Mouse (Mus musculus) cortical plate, adult 2 months (tissue): ENCODE measurements at regions not wholly inside any gene's neighbourhood (a gene's known extent, or its start where the extent isn't known, plus 50 kb on each side); places are given as distances from the start of the nearest gene placed in this dataset.
A peak's percentile ranks its signal among the peaks of the same experiment; 100 is the strongest.

Experiments
- H3K27ac ChIP-seq: fragments of 200-500 bp; 2 replicates; pipeline ENCODE4 v1.5.1; 2012; ENCODE audit warnings: low read length, control low read depth, inconsistent platforms; ENCODE audit not compliant: insufficient read depth
- H3K4me1 ChIP-seq: fragments of 200-500 bp; 2 replicates; pipeline ENCODE4 v1.6.1; 2011; ENCODE audit warnings: low read length; ENCODE audit not compliant: control insufficient read depth, insufficient read depth
- H3K4me3 ChIP-seq: fragments of 200-500 bp; 2 replicates; pipeline ENCODE4 v1.5.1; 2011; ENCODE audit warnings: mild to moderate bottlenecking, low read length, control low read depth; ENCODE audit not compliant: insufficient read depth
- CTCF ChIP-seq: fragments of 200-500 bp; IDR thresholded peaks from 2 replicates; pipeline ENCODE4 v1.5.1; 2011; ENCODE audit warnings: mild to moderate bottlenecking, control low read depth, low read length; ENCODE audit not compliant: insufficient read depth; ENCODE audit errors: extremely low read depth
- POLR2A ChIP-seq: fragments of 200-500 bp; IDR thresholded peaks from 2 replicates; pipeline ENCODE4 v1.6.1; 2011; ENCODE audit warnings: mild to moderate bottlenecking, low read length, control low read depth; ENCODE audit not compliant: insufficient read depth; ENCODE audit errors: extremely low read depth

DNA sequence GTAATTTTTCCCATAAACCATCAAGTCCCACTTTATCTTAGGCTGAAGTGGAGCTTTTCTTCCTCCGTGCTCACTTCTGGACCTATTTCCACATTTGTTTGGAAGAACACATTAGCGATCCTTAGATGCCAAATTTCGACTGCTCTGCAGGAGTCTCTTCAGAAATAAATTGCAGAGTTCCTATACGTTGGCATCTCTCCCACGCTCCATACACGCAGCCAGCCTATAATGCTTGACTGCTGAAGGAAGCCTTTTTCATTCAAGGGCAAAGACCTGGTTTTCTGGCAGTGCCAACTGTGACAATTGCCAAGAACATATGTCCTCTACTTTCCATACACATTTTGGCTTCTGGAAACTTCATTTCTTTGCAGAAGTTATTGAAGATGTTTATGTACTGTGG, 258.1 kb downstream of the Tmsb4x start:
- H3K4me1 ChIP-seq, result peaks cover 2% of the 10 kb centered on the region; the same call in 1 of the 2 replicates
- H3K4me3 ChIP-seq, result no peak overlapping the region
- no peak overlapping the region for H3K27ac ChIP-seq
- no peak for TF ChIP-seq POLR2A
- no peak for TF ChIP-seq CTCF

DNA sequence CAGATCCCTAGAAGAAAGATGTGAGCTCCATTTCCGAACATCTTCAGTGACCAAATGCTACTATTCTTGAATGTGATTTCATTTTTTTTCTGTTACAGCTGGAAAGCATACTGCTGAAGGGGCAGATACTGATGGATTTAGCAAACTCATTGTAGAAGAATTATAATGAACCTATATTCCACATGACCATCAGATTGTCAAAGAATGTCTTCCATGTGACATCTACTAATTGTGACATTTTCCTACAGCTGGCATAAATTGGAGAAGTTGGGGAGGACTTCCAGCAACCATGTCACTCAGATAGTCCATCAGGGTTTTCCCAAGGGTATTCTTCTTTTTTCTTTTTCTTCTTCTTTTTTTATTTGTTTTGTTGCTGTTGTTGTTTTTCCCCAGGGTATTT, 263.2 kb downstream of the Tmsb4x start:
- Histone ChIP-seq H3K4me1 (no peaks in the 10 kb centered on the region), H3K27ac (no peak overlapping the region), H3K4me3 (no peak overlapping the region)
- TF ChIP-seq CTCF (no peak), POLR2A (no peak)

DNA sequence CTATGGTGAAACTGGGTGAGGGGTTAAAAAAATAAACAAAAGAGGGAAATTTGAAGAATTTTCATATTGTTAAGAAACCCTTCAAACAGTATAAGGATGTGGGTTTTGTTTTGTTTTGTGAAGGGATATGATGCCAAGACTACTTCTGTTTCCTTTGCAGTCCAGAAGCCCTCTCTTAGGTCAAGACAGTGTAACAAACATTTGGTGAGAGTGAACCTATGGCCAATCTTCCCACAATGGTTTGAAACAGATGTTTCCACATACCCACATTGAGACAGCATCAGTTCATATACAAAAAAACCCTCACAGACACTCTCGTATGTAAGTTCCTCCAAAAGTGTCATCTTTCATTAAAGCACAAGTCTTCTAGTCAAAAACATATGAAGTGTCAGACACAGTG, 263.6 kb downstream of the Tmsb4x start:
- H3K4me3 ChIP-seq, result no peak overlapping the region
- no peak for TF ChIP-seq POLR2A
- TF ChIP-seq CTCF, result no peak
- H3K4me1 ChIP-seq, result no peaks in the 10 kb centered on the region
- no peak overlapping the region for H3K27ac ChIP-seq

DNA sequence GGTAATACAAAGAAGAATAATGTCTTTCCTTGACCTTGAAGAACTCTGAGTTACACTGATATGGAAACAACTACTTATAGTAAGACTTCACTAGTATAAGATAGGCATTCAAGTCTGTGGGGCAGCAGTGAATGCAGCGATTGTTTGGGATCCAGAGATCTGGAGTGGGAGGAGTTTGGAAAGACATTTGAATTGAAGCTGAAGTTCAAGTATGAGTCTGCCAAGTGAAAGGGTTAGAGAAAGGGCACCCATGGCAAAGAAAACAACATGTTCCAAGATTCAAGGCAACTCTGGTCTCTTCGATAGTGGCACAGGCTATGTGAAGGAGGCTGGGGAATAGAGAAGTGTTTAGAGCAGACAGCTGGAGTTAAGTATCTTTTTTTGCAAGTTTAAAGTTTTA, 275.3 kb downstream of the Tmsb4x start:
- H3K27ac ChIP-seq, result no peak overlapping the region
- no peaks in the 10 kb centered on the region for H3K4me1 ChIP-seq
- TF ChIP-seq CTCF, result no peak
- TF ChIP-seq POLR2A, result no peak
- H3K4me3 ChIP-seq, result no peak overlapping the region

DNA sequence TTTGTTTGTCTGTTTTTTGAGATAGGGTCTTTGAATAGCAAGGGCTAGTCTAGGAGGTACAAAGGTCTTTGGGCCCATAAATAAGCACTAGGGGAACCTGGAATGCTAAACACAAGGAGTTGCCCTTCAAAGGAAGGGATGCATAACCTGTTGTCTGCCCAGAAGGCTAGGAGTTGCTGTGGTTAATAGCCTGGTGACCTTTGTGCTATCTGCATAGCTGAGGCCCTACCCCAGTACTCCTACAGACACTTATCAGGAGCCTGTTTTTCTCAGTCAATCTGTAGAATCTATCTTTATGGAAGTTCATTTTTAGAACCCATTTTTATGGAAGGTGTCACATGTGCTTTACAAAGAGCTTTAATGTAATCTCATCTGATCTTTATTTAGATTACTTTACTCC, 276.6 kb downstream of the Tmsb4x start:
- TF ChIP-seq POLR2A (no peak), CTCF (no peak)
- H3K4me1 ChIP-seq, result no peaks in the 10 kb centered on the region
- no peak overlapping the region for H3K4me3 ChIP-seq
- H3K27ac ChIP-seq, result no peak overlapping the region

DNA sequence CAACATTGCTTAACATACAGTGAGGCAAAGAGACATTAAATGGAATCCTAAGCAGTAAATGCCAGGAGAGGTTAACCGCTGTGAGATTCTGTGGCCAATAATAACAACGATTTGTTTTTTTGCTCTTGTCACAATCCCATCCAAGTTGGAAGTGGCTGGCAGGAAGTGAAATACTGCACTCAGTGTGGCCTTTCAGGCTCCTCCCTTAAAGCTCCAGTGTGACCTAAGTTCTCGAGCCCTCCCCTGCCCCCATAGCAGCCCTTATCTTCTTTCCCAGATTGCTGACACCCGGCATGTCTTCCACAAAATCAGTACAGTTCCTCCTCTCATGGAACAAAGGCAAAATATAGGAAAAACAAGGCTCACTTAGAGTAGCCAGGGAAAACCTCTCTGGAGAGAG, 278.1 kb downstream of the Tmsb4x start:
- TF ChIP-seq POLR2A (no peak), CTCF (no peak)
- no peak overlapping the region for H3K4me3 ChIP-seq
- no peaks in the 10 kb centered on the region for H3K4me1 ChIP-seq
- H3K27ac ChIP-seq, result no peak overlapping the region

DNA sequence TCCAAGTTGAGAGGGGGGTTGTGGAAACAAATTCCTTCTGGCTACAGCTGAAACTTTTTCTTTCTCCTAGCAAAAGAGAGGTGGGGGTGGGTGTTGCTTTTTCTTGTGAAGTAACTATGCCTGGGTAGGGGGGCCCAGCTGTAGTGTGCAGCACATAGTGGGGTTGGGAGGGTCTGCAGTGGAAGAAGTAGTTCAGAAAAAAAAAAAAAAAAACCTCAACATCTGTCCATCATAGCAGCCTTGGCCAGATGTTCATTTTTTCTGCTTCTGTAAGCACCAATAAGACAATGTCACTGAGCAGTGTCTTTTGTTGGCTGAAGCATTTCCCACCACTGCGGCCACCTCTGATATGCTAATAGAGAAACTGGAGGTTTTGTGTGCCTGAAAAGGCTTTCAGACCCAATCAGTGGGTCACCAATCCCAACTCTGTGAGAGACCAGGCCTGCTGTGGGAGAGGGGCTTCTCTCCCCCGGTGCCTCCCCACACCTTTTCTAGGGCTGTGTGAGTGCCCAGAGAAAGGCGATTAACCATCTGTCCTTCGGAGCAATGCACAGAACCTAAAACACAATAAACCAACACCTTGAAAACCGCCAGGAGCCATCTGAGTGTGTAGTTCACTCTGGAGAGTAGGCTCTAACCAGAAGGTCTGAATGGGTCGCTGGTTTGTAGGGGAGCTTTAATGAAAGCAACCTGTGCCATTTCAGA, 279.2 kb downstream of the Tmsb4x start:
- TF ChIP-seq CTCF (no peak), POLR2A (no peak)
- Histone ChIP-seq H3K27ac (no peak overlapping the region), H3K4me3 (no peak overlapping the region), H3K4me1 (no peaks in the 10 kb centered on the region)

DNA sequence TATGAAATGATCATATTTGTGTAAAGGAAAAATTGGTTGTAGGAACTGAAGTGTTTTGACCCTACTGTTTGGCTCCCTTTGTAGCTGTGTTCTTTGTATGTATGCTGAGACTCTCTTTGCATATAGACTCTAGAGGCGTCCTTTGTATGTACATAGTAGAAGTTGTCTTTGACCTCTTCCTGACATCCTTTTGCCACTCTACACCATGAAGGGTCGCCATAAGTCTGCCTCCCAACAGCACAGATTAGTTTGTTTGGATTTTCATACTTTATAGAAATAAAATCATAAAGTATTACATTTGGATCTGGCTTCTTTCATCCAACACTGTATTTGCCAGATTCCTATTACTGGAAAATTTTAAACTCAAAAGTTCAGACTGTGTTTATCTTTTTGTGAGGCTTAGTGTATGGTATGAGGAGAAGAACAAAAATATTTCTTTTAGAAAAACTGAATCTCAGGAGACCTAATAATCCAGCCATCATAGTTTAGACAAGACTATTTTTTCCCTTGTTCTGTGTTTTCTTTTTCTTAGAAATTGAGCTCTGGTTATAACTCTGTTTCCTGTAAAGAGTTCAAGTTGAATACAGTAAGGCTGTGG, 293.7 kb downstream of the Tmsb4x start:
- no peaks in the 10 kb centered on the region for H3K4me1 ChIP-seq
- no peak overlapping the region for H3K27ac ChIP-seq
- no peak for TF ChIP-seq CTCF
- TF ChIP-seq POLR2A, result no peak
- H3K4me3 ChIP-seq, result no peak overlapping the region

DNA sequence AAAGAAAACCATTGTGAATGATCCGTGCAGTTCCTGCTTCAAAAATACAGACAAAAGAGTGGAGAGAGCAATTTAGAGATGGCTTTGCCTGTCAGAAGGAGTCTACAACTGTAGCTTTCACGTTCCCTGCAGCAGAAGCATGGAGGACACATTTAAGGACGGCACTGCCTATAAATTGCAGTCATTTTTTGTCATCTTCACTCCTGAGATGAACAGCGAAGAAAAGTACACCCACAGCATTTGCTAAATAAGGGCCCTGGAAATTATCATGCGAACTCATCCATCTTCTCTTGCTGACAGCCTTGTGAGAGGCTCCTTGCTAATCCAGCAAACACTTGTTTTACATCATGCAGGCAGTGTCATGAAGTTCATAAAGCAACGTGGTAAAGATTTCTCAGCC, 302.5 kb downstream of the Tmsb4x start:
- no peak for TF ChIP-seq CTCF
- TF ChIP-seq POLR2A, result no peak
- Histone ChIP-seq H3K4me3 (no peak overlapping the region), H3K27ac (peak overlapping the region; percentile 29), H3K4me1 (no peaks in the 10 kb centered on the region)

DNA sequence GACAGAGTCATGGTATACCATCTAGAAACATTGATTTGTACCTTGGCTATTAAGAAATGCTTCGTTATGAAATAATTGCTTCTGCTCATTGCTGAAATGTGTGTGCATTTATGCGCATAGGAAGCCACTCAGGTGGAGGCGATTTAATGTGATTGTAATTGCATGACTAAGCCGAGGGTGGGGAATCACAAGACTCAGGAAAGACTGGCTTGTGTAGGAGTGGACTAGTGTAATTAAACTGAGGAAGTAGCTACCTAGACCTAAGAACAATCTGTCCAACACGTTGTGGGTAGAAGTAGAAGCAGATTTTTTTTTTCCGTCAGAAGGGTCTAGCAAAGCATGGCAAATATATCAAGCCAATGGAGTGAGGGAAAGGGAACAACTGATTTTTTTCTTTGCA, 308.4 kb downstream of the Tmsb4x start:
- Histone ChIP-seq H3K27ac (no peak overlapping the region), H3K4me1 (no peaks in the 10 kb centered on the region), H3K4me3 (no peak overlapping the region)
- no peak for TF ChIP-seq POLR2A
- TF ChIP-seq CTCF, result no peak

DNA sequence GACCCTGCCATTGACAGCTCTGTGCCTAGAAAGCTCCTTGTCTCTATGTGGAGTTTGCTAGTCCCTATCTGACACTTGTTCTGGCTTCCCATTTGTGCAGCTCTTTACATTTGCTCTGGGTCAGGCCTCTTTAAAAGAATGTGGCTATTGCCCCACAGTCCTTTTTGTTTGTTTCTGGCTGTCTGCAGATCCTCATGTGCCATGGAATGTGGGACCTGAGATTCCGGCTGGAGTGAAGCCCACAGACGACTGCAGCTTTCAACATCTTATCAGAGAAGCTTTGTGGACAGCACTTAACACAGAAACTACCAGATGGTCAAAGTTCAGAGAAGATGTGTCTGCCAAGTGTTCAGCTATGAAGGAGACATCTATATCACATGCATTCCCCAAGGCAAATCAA, 309.7 kb upstream of the Egfl6 start:
- H3K27ac ChIP-seq, result no peak overlapping the region
- H3K4me1 ChIP-seq, result no peaks in the 10 kb centered on the region
- H3K4me3 ChIP-seq, result no peak overlapping the region
- TF ChIP-seq POLR2A (no peak), CTCF (no peak)
